Comparison of ENCODE assay signal across 19 mouse cellular contexts in the genomic region with DNA sequence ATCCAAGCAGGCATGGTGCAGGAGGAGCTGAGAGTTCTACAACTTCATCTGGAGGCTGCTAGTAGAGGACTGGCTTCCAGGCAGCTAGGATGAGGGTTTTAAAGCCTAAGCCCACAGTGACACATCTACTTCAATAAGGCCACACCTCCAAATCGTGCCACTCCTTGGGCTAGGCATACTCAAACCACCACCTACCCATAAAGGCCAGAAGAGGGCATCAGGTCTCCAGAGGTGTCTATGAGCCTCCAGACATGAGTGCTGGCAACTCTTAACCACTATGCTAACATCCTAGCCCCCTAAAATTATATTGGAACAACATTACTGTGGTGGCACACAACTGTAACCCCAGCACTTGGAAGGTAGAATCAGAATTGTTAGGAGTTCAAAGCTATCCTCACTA.
A peak's percentile ranks its signal among the peaks of the same experiment; 100 is the strongest.
DNase-seq lines count a peak whose midpoint lies in the region; ATAC-seq and TF ChIP-seq lines count a peak whose summit lies in the region.
"Had no signal": no experiment of that assay in that cellular context is flagged by ENCODE, and none has a peak within 500 bp of the region (broad histone marks: within the 10 kb centered on the region; RNA-seq: fewer than 3 reads in every experiment).

No protein-coding gene starts in this region.

- no peak overlapping the region for H3K9ac ChIP-seq in intestine, postnatal 0 days (ENCODE audit: low read depth, low read length)
- H3K9ac ChIP-seq in intestine, embryonic 16.5 days (ENCODE audit: low read depth, low read length): no peak overlapping the region
- H3K9ac ChIP-seq in stomach, postnatal 0 days (ENCODE audit: low read length): no peak overlapping the region
- H3K9ac ChIP-seq: heart, embryonic 15.5 days; hindbrain, embryonic 12.5 days; intestine, embryonic 15.5 days; liver, embryonic 13.5 days; neural tube, embryonic 13.5 days had no signal

- 43% methylated on average over 1 of the region's 1 CpGs for WGBS in intestine, postnatal 0 days
- WGBS in intestine, embryonic 16.5 days: 50% methylated on average over 1 of the region's 1 CpGs
- 21% methylated on average over 1 of the region's 1 CpGs for WGBS in stomach, postnatal 0 days

- no peaks in the 10 kb centered on the region for H3K36me3 ChIP-seq in intestine, postnatal 0 days (ENCODE audit: control insufficient read depth, insufficient read depth)
- H3K36me3 ChIP-seq in intestine, embryonic 16.5 days (ENCODE audit: control insufficient read depth, insufficient read depth, low read length): no peaks in the 10 kb centered on the region
- no peaks in the 10 kb centered on the region for H3K36me3 ChIP-seq in stomach, postnatal 0 days (ENCODE audit: control insufficient read depth, insufficient read depth, low read length)
- H3K36me3 ChIP-seq: forebrain, embryonic 10.5 days; heart, embryonic 15.5 days; hindbrain, embryonic 12.5 days; intestine, embryonic 15.5 days; liver, embryonic 13.5 days; midbrain, embryonic 10.5 days; neural tube, embryonic 13.5 days had no signal

- H3K4me2 ChIP-seq in intestine, postnatal 0 days (replicated peaks; ENCODE audit: low read depth): no peak overlapping the region
- H3K4me2 ChIP-seq in intestine, embryonic 16.5 days (ENCODE audit: low read depth, low read length): no peak overlapping the region
- no peak overlapping the region for H3K4me2 ChIP-seq in stomach, postnatal 0 days (replicated peaks; ENCODE audit: low read depth)
- H3K4me2 ChIP-seq: heart, embryonic 15.5 days; hindbrain, embryonic 12.5 days; intestine, embryonic 15.5 days; liver, embryonic 13.5 days; neural tube, embryonic 13.5 days had no signal

- peak; percentile 57 for TF ChIP-seq CTCF in intestine, postnatal 0 days (IDR thresholded peaks at IDR 0.05; ENCODE audit: low read depth)
- TF ChIP-seq CTCF in stomach, postnatal 0 days (IDR thresholded peaks at IDR 0.05; ENCODE audit: low read depth): peak; percentile 53

- TF ChIP-seq EP300 in stomach, postnatal 0 days (optimal IDR thresholded peaks at IDR 0.05): no peak

- H3K9me3 ChIP-seq in intestine, postnatal 0 days (ENCODE audit: control insufficient read depth): no peaks in the 10 kb centered on the region
- H3K9me3 ChIP-seq in intestine, embryonic 16.5 days (ENCODE audit: control insufficient read depth, low read length): no peaks in the 10 kb centered on the region
- H3K9me3 ChIP-seq in stomach, postnatal 0 days (ENCODE audit: control insufficient read depth, low read length): no peaks in the 10 kb centered on the region
- H3K9me3 ChIP-seq: forebrain, embryonic 10.5 days; heart, embryonic 15.5 days; hindbrain, embryonic 12.5 days; intestine, embryonic 15.5 days; liver, embryonic 13.5 days; midbrain, embryonic 10.5 days; neural tube, embryonic 13.5 days had no signal

- no peak for ATAC-seq in intestine, postnatal 0 days
- ATAC-seq in intestine, embryonic 16.5 days: no peak
- ATAC-seq in stomach, postnatal 0 days (ENCODE audit: low FRiP score, low TSS enrichment): 0 out of 2 replicates have a peak, but pooled peaks have one; percentile 10
- ATAC-seq: intestine, embryonic 15.5 days had no signal

- no peak overlapping the region for H3K27ac ChIP-seq in intestine, postnatal 0 days (ENCODE audit: low read depth, low read length)
- no peak overlapping the region for H3K27ac ChIP-seq in intestine, embryonic 16.5 days (ENCODE audit: low read length)
- H3K27ac ChIP-seq in stomach, postnatal 0 days (replicated peaks): no peak overlapping the region
- H3K27ac ChIP-seq: forebrain, embryonic 10.5 days; heart, embryonic 15.5 days; hindbrain, embryonic 12.5 days; intestine, embryonic 15.5 days; liver, embryonic 13.5 days; midbrain, embryonic 10.5 days; neural tube, embryonic 13.5 days had no signal

- H3K27me3 ChIP-seq in intestine, postnatal 0 days (replicated peaks; ENCODE audit: control insufficient read depth, insufficient read depth, low read length): no peaks in the 10 kb centered on the region
- H3K27me3 ChIP-seq in intestine, embryonic 16.5 days (replicated peaks; ENCODE audit: control insufficient read depth, insufficient read depth, low read length): no peaks in the 10 kb centered on the region
- H3K27me3 ChIP-seq in stomach, postnatal 0 days (ENCODE audit: control insufficient read depth, insufficient read depth, low read length): no peaks in the 10 kb centered on the region
- H3K27me3 ChIP-seq: CH12.LX; hindbrain, embryonic 12.5 days; intestine, embryonic 15.5 days; liver, embryonic 13.5 days; neural tube, embryonic 13.5 days had no signal

- H3K4me3 ChIP-seq in intestine, postnatal 0 days (ENCODE audit: low read depth, low read length): no peak overlapping the region
- no peak overlapping the region for H3K4me3 ChIP-seq in intestine, embryonic 16.5 days (ENCODE audit: low read length)
- no peak overlapping the region for H3K4me3 ChIP-seq in stomach, postnatal 0 days (ENCODE audit: low read depth, low read length)
- H3K4me3 ChIP-seq: forebrain, embryonic 10.5 days; heart, embryonic 15.5 days; hindbrain, embryonic 12.5 days; intestine, embryonic 15.5 days; liver, embryonic 13.5 days; midbrain, embryonic 10.5 days; neural tube, embryonic 13.5 days had no signal

- no peaks in the 10 kb centered on the region for H3K4me1 ChIP-seq in intestine, postnatal 0 days (replicated peaks; ENCODE audit: control insufficient read depth, insufficient read depth, low read length)
- no peaks in the 10 kb centered on the region for H3K4me1 ChIP-seq in intestine, embryonic 16.5 days (ENCODE audit: control insufficient read depth, insufficient read depth, low read length)
- H3K4me1 ChIP-seq in stomach, postnatal 0 days (replicated peaks; ENCODE audit: control insufficient read depth, insufficient read depth): no peaks in the 10 kb centered on the region
- H3K4me1 ChIP-seq: forebrain, embryonic 10.5 days; heart, embryonic 15.5 days; hindbrain, embryonic 12.5 days; intestine, embryonic 15.5 days; liver, embryonic 13.5 days; midbrain, embryonic 10.5 days; neural tube, embryonic 13.5 days had no signal

- peak; percentile 12 for DNase-seq in thymus, postnatal 14 days
- DNase-seq in thymus, postnatal 4 days: no peak
- peak; percentile 14 for DNase-seq in ZHBTc4 (ENCODE audit: low read depth, low spot score)
- DNase-seq in stomach, postnatal 0 days (ENCODE audit: low spot score): no peak
- no peak for DNase-seq in kidney, adult 11 months
- DNase-seq in T-cell, adult 2 months (ENCODE audit: low spot score): no peak
- DNase-seq: cerebellum, adult 9-10 months; kidney, postnatal 10 days; liver, embryonic 13.5 days; lung, postnatal 10 days had no signal

Comparison
In these comparisons a context has a peak if more than half of its experiments do, and no peak if none do; other contexts are left out.
1. DNase-seq: peak in thymus, postnatal 14 days (single experiment) and ZHBTc4 (single experiment); none in thymus, postnatal 4 days (single experiment), stomach, postnatal 0 days (single experiment), kidney, adult 11 months (single experiment) and T-cell, adult 2 months (single experiment).